Mouse (Mus musculus): ENCODE measurements at regions not wholly inside any gene's neighbourhood (a gene's known extent, or its start where the extent isn't known, plus 50 kb on each side); places are given as distances from the start of the nearest gene placed in this dataset.

- TF ChIP-seq CTCF (IDR thresholded peaks at IDR 0.05; ENCODE audit: borderline replicate concordance, extremely low read depth, insufficient read depth, insufficient read length): no peak
- TF ChIP-seq POLR2A (IDR thresholded peaks at IDR 0.05; ENCODE audit: borderline replicate concordance, extremely low read depth, insufficient read depth, insufficient read length, poor library complexity, severe bottlenecking): no peak
Measured at GRCm38 (mm10) chr16:54194680-54195079, 1103.1 kb downstream of the Zpld1 start.

Data from brain, embryonic 14.5 days (tissue).